17 mouse cellular contexts compared by ENCODE assay signal in genomic region chr13:46905971-46906370, GRCm38 (mm10).
"Had no signal": no experiment of that assay in that cellular context is flagged by ENCODE, and none has a peak within 500 bp of the region (broad histone marks: within the 10 kb centered on the region; RNA-seq: fewer than 3 reads in every experiment).

No protein-coding gene starts in this region.

- H3K4me3 ChIP-seq: midbrain, embryonic 10.5 days; midbrain, embryonic 12.5 days; myocyte; neural tube, embryonic 13.5 days; neural tube, embryonic 15.5 days; stomach, embryonic 15.5 days had no signal

- H3K4me1 ChIP-seq: stomach, embryonic 15.5 days had no signal

- H3K36me3 ChIP-seq: neural tube, embryonic 15.5 days; stomach, embryonic 15.5 days had no signal

- ATAC-seq: midbrain, embryonic 16.5 days had no signal

- H3K9me3 ChIP-seq: neural tube, embryonic 13.5 days; neural tube, embryonic 15.5 days; stomach, embryonic 15.5 days had no signal

- H3K9ac ChIP-seq: lung, embryonic 14.5 days; midbrain, embryonic 12.5 days; neural tube, embryonic 13.5 days; neural tube, embryonic 15.5 days; stomach, embryonic 15.5 days had no signal

- H3K27ac ChIP-seq: midbrain, embryonic 10.5 days; midbrain, embryonic 12.5 days; neural tube, embryonic 13.5 days; neural tube, embryonic 15.5 days; stomach, embryonic 15.5 days; stomach, postnatal 0 days had no signal

- H3K27me3 ChIP-seq: midbrain, embryonic 12.5 days; neural tube, embryonic 13.5 days; neural tube, embryonic 15.5 days; stomach, embryonic 15.5 days had no signal

- DNase-seq: lung, adult 18-20 months; lung, embryonic 14.5 days; lung, postnatal 10 days; lung, postnatal 4 days; midbrain, embryonic 14.5 days; right cerebral cortex, postnatal 14 days; thymus, adult 2 months; thymus, postnatal 25 days; thymus, postnatal 4 days had no signal

- H3K4me2 ChIP-seq: lung, embryonic 14.5 days; midbrain, embryonic 12.5 days; neural tube, embryonic 13.5 days; neural tube, embryonic 15.5 days; stomach, embryonic 15.5 days had no signal
